Comparison of ENCODE assay signal across 14 mouse cellular contexts in the genomic region with DNA sequence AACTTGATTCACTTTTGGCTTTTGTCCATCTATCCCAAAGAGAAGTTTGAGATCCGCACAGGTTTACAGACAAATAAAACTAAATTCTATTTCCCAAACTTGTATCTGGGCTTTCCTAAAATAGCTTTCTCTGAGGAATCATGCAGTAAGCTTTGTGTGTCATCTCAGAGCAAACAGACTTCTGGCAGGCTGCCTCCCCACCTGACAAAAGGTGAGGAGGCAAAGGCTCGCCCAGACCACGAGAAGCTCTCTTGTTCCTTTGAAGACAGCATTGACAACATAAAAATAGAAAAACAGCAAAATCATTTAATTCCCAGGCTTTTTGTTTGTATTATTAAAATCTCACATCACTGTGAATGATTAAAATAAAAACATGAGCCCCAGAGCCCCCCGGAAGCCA. TPM values are rescaled to one million over a fixed set of nuclear protein-coding genes. Genes with fewer than 3 reads are reported as not detected.
DNase-seq lines count a peak whose midpoint lies in the region; ATAC-seq and TF ChIP-seq lines count a peak whose summit lies in the region.
"Had no signal": no experiment of that assay in that cellular context is flagged by ENCODE, and none has a peak within 500 bp of the region (broad histone marks: within the 10 kb centered on the region; RNA-seq: fewer than 3 reads in every experiment).

No protein-coding gene starts in this region.

- peaks cover 39% of the 10 kb centered on the region for H3K4me1 ChIP-seq in heart, adult 2 months (ENCODE audit: control insufficient read depth, insufficient read depth, low read length)
- H3K4me1 ChIP-seq in lung, embryonic 14.5 days (ENCODE audit: insufficient read depth): peaks cover 22% of the 10 kb centered on the region
- peaks cover 10% of the 10 kb centered on the region for H3K4me1 ChIP-seq in embryonic facial prominence, embryonic 14.5 days (ENCODE audit: control insufficient read depth, insufficient read depth, low read length)
- H3K4me1 ChIP-seq: midbrain, embryonic 10.5 days had no signal

- H3K4me2 ChIP-seq in lung, embryonic 14.5 days: no peak overlapping the region
- H3K4me2 ChIP-seq in embryonic facial prominence, embryonic 14.5 days (ENCODE audit: low read depth, low read length): no peak overlapping the region
- peak overlapping the region; percentile 30 for H3K4me2 ChIP-seq in myocyte (ENCODE audit: low read depth)

- WGBS in heart, adult 2 months: 48% methylated on average over 4 of the region's 4 CpGs
- 58% methylated on average over 4 of the region's 4 CpGs for WGBS in lung, embryonic 14.5 days
- WGBS in embryonic facial prominence, embryonic 14.5 days: 70% methylated on average over 4 of the region's 4 CpGs

- H3K9ac ChIP-seq in heart, adult 2 months (ENCODE audit: low read depth, low read length): peak overlapping the region; percentile 44
- no peak overlapping the region for H3K9ac ChIP-seq in lung, embryonic 14.5 days
- H3K9ac ChIP-seq in embryonic facial prominence, embryonic 14.5 days (ENCODE audit: low read depth, low read length): no peak overlapping the region
- H3K9ac ChIP-seq: liver, embryonic 14.5 days had no signal

- H3K36me3 ChIP-seq in heart, adult 2 months (ENCODE audit: control insufficient read depth, insufficient read depth, low read length): peaks cover 58% of the 10 kb centered on the region
- H3K36me3 ChIP-seq in lung, embryonic 14.5 days (ENCODE audit: insufficient read depth): peaks cover 4% of the 10 kb centered on the region; the same call in 1 of the 2 replicates
- no peaks in the 10 kb centered on the region for H3K36me3 ChIP-seq in embryonic facial prominence, embryonic 14.5 days (ENCODE audit: control insufficient read depth, insufficient read depth, low read length)
- peaks cover 24% of the 10 kb centered on the region for H3K36me3 ChIP-seq in myocyte (ENCODE audit: control insufficient read depth, insufficient read depth)

- TF ChIP-seq CTCF in heart, adult 2 months (IDR thresholded peaks at IDR 0.05): no peak
- no peak for TF ChIP-seq CTCF in lung, embryonic 14.5 days (IDR thresholded peaks at IDR 0.05; ENCODE audit: low read depth)

- no peaks in the 10 kb centered on the region for H3K9me3 ChIP-seq in lung, embryonic 14.5 days (ENCODE audit: low read depth, low read length)
- no peaks in the 10 kb centered on the region for H3K9me3 ChIP-seq in embryonic facial prominence, embryonic 14.5 days (ENCODE audit: control insufficient read depth, low read length)
- H3K9me3 ChIP-seq: forebrain, embryonic 10.5 days; midbrain, embryonic 10.5 days had no signal

- H3ac ChIP-seq in myocyte (ENCODE audit: control insufficient read depth, insufficient read length): no peak overlapping the region

- no peak for DNase-seq in heart, adult 2 months
- DNase-seq in heart, postnatal 25 days (ENCODE audit: low spot score): no peak
- no peak for DNase-seq in lung, embryonic 14.5 days
- DNase-seq in lung, postnatal 25 days (ENCODE audit: low spot score): no peak
- no peak for DNase-seq in embryonic facial prominence, embryonic 14.5 days (ENCODE audit: low spot score)
- no peak for DNase-seq in right cerebral cortex, postnatal 25 days
- no peak for DNase-seq in adrenal gland, adult 18-20 months (ENCODE audit: low spot score in 2 of 2)
- DNase-seq: cerebellum, adult 9-10 months; kidney, adult 18-20 months; right cerebral cortex, postnatal 4 days had no signal

- peak overlapping the region; percentile 83 for H3K27ac ChIP-seq in heart, adult 2 months
- peak overlapping the region; percentile 25 for H3K27ac ChIP-seq in lung, embryonic 14.5 days (ENCODE audit: low read depth)
- H3K27ac ChIP-seq in embryonic facial prominence, embryonic 14.5 days (replicated peaks; ENCODE audit: low read depth, low read length): peak overlapping the region; percentile 49; the same call in 1 of the 2 replicates
- H3K27ac ChIP-seq: forebrain, embryonic 10.5 days; liver, embryonic 14.5 days; midbrain, embryonic 10.5 days had no signal

- TF ChIP-seq POLR2A in heart, adult 2 months (IDR thresholded peaks at IDR 0.05; ENCODE audit: insufficient read depth, low read depth, low read length): no peak
- no peak for TF ChIP-seq POLR2A in myocyte (IDR thresholded peaks at IDR 0.05; ENCODE audit: insufficient read length, low read depth)

- no peak overlapping the region for H3K4me3 ChIP-seq in heart, adult 2 months
- H3K4me3 ChIP-seq in lung, embryonic 14.5 days (ENCODE audit: low read depth, low read length): no peak overlapping the region
- no peak overlapping the region for H3K4me3 ChIP-seq in embryonic facial prominence, embryonic 14.5 days (ENCODE audit: low read depth, low read length)
- no peak overlapping the region for H3K4me3 ChIP-seq in myocyte
- H3K4me3 ChIP-seq: forebrain, embryonic 10.5 days; midbrain, embryonic 10.5 days had no signal

- TF ChIP-seq EP300 in heart, adult 2 months (IDR thresholded peaks at IDR 0.05; ENCODE audit: insufficient read depth, low read depth, low read length): no peak

- no peak for ATAC-seq in lung, embryonic 14.5 days (ENCODE audit: insufficient read depth)
- ATAC-seq in embryonic facial prominence, embryonic 14.5 days (ENCODE audit: low read depth): no peak

- intact Hi-C loops in heart, adult 2 months (cut with DNase I): loop anchor here (2.0 kb wide), 1 partner anchor 34 kb away; no protein-coding TSS in a partner anchor
- intact Hi-C loops in heart, postnatal 25 days (cut with DNase I): no loop called here

- no peaks in the 10 kb centered on the region for H3K27me3 ChIP-seq in heart, adult 2 months (ENCODE audit: control insufficient read depth, insufficient read depth, low read length)
- no peaks in the 10 kb centered on the region for H3K27me3 ChIP-seq in lung, embryonic 14.5 days (ENCODE audit: insufficient read depth, low read length)
- no peaks in the 10 kb centered on the region for H3K27me3 ChIP-seq in embryonic facial prominence, embryonic 14.5 days (replicated peaks; ENCODE audit: control insufficient read depth, insufficient read depth, low read length)
- H3K27me3 ChIP-seq in myocyte (ENCODE audit: control insufficient read depth, insufficient read depth, insufficient read length): no peaks in the 10 kb centered on the region

- no peaks in the 10 kb centered on the region for H3K79me2 ChIP-seq in heart, adult 2 months (replicated peaks; ENCODE audit: control insufficient read depth, insufficient read depth, low read length)
- no peaks in the 10 kb centered on the region for H3K79me2 ChIP-seq in myocyte (ENCODE audit: control insufficient read depth, insufficient read depth)

TF ChIP-seq in myocyte, 11 proteins besides CTCF, POLR2A, EP300 and RAD21:
- TF ChIP-seq MAX (IDR thresholded peaks at IDR 0.05; ENCODE audit: low read depth): no peak
- TF ChIP-seq TCF12 (IDR thresholded peaks at IDR 0.05; ENCODE audit: insufficient read depth, poor library complexity, severe bottlenecking): no peak
- TF ChIP-seq REST (IDR thresholded peaks at IDR 0.05; ENCODE audit: insufficient read depth, insufficient read length): no peak
- TF ChIP-seq TCF3 (IDR thresholded peaks at IDR 0.05; ENCODE audit: insufficient read length, low read depth): no peak
- TF ChIP-seq POLR2AphosphoS2 (IDR thresholded peaks at IDR 0.05; ENCODE audit: insufficient read length, low read depth): no peak
- no peak for TF ChIP-seq CEBPB (IDR thresholded peaks at IDR 0.05; ENCODE audit: insufficient read depth, poor library complexity, severe bottlenecking)
- no peak for TF ChIP-seq MYOG (IDR thresholded peaks at IDR 0.05; ENCODE audit: control insufficient read depth in 1 of 3, insufficient read depth in 1 of 3, insufficient read length in 2 of 3, low read depth in 2 of 3)
- TF ChIP-seq USF1 (IDR thresholded peaks at IDR 0.05; ENCODE audit: low read depth): no peak
- TF ChIP-seq E2F4 (IDR thresholded peaks at IDR 0.05; ENCODE audit: insufficient read depth): no peak
- TF ChIP-seq MYOD1 (IDR thresholded peaks at IDR 0.05; ENCODE audit: control insufficient read depth in 1 of 3, insufficient read length in 2 of 3, low read depth in 2 of 3): no peak

RNA-seq across cellular contexts. Expression of gene Ehd4, which starts 55.1 kb away (rescaled TPM):
- 100 to 1,000 TPM; 330 to 373 TPM for total RNA-seq in heart, adult 2 months (2021)
- polyA plus RNA-seq in heart, adult 2 months (2012; rRNA removed): 213 and 279 TPM in 2 replicates
- total RNA-seq in heart, postnatal 25 days (2021): 100 to 1,000 TPM; 377 to 459 TPM
- polyA plus RNA-seq in lung, embryonic 14.5 days (2014; fragmentation: Nextera tagmentation; extraction: Ambion mirVana): 60.7 and 62.9 TPM in 2 replicates
- 56.4 and 60.8 TPM in 2 replicates for polyA plus RNA-seq in embryonic facial prominence, embryonic 14.5 days (2014; fragmentation: Nextera tagmentation; extraction: Ambion mirVana)
- polyA plus RNA-seq in myocyte (2012; fragmentation: generic; extraction: Trizol): 101 TPM
- 10 to 100 TPM; 34.4 to 39.2 TPM for total RNA-seq in adrenal gland, adult 18-20 months (2021)

Comparison
In these comparisons a context has a peak if more than half of its experiments do, and no peak if none do; other contexts are left out.
1. H3K27ac ChIP-seq: peak in every context shown above with its lines; median percentile 83 in heart, adult 2 months; 49 in embryonic facial prominence, embryonic 14.5 days; 25 in lung, embryonic 14.5 days.